Mouse (Mus musculus): Measurements from ENCODE around the gene Ddr2. TPM values are rescaled to one million over a fixed set of nuclear protein-coding genes. Genes with fewer than 3 reads are reported as not detected.

Ddr2 gene
- polyA plus RNA-seq, 1 experiment from 2014 or later, result 6.5 TPM

DNA sequence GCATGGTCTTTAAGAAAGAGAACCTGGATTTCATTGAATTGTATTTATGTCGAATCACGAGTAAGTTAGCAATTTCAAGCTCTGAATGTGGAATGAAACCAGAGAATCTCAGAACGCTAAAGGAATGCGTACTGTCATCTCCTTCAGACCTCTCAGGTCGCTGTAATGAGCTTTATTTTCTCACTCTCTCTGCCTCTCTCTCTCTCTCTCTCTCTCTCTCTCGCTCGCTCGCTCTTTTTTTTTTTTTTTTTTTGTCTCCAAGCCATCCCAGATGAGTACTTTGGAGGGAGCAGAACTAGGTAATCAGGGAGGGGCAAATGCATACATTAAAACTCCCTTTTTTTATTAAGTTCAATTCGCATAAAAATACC is 141.1 kb downstream of the Ddr2 start:
- no peaks in the 10 kb centered on the region for H3K27me3 ChIP-seq (ENCODE audit: control insufficient read depth, insufficient read depth, low read length)
- no peak for ATAC-seq (ENCODE audit: insufficient number of reproducible peaks, insufficient read depth, low FRiP score, low read depth)
- under 1% methylated on average over 6 of the region's 9 CpGs for WGBS
- peak overlapping the region; percentile 87 for H3K4me2 ChIP-seq (ENCODE audit: low read length)
- H3K9ac ChIP-seq (ENCODE audit: low read length), result peak overlapping the region; percentile 73
- H3K36me3 ChIP-seq (ENCODE audit: control insufficient read depth, insufficient read depth, low read length), result peaks cover 25% of the 10 kb centered on the region
- H3K9me3 ChIP-seq (ENCODE audit: control insufficient read depth, low read length), result no peaks in the 10 kb centered on the region
- H3K27ac ChIP-seq (replicated peaks in 1 of 2; ENCODE audit: control insufficient read depth in 1 of 2, insufficient read depth in 1 of 2, low read depth in 2 of 2, low read length in 2 of 2), result peak overlapping the region; percentile 87 to 92
- H3K4me3 ChIP-seq (ENCODE audit: control insufficient read depth in 1 of 2, insufficient read depth in 1 of 2, low read depth in 1 of 2, low read length in 2 of 2), result peak overlapping the region; percentile 48 to 78
- H3K4me1 ChIP-seq (ENCODE audit: control insufficient read depth in 2 of 2, insufficient read depth in 2 of 2, low read length in 2 of 2), result peaks cover 8 to 44% of the 10 kb centered on the region in 2 experiments

DNA sequence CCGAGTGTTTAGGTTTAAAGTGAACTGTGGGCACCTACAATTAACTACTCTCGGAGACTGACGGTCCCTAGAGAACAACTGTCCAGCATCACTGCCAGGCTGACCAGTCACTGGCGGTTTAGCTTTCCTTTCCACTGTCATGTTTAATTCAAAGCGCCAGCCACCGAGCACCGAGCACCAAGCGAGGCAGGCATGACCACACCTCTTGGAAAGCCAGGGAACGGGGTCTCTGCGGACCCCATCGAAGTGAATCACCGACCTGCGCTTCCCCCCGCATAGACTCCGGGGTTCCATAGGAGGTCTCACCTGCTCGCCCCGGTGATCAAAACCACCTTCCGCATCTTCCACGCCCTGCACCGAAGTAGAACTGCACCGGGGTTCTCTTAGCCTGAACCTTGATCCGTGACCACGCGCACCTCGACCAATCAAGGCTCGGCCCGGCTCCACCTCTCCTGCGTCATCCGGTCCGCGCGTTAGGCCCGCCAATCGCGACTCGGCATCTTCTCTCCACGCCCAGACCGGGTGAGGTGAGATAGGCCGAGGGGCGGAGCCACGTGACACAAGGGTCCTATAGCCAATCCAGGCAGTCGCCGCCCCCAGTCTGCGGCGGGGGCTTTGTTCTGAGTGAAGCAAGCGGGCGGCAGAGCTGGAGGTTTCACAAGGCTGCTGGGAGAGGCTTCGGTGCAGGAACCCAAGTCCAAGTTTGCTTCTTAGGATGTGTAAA is 141.6 kb downstream of the Ddr2 start, which contains the start of gene Hsd17b7:
Hsd17b7 (minus strand) TSS at position 450 of the 724 bp plus-strand sequence.
- peak within 1 kb of the TSS; percentile 76 for H3K9ac ChIP-seq (ENCODE audit: low read length)
- WGBS, result under 1% methylated on average over 48 of the region's 48 CpGs
- peak; percentile 100 for ATAC-seq (ENCODE audit: insufficient number of reproducible peaks, insufficient read depth, low FRiP score, low read depth)

DNA sequence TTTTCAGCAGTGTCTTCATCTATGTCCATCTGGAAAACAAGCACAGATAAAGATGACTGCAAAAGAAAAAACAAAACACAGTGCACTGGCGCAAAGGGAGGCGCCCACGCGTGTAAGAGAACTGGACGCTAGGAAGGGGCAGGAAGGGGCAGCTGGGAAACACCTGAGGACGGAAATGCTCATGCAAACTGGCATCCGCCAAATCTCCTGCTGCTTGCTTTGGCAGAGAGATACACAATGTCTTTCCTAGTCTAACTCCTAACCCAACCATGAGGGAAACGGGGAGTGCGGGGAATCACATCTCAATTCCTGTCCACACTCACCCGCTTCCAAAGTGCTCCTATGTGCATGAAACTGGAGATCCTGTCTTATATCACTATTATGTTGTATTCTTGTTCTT is 157.5 kb downstream of the Ddr2 start:
- Histone ChIP-seq H3K9me3 (ENCODE audit: control insufficient read depth, low read length) (no peaks in the 10 kb centered on the region), H3K36me3 (ENCODE audit: control insufficient read depth, insufficient read depth, low read length) (peaks cover 74% of the 10 kb centered on the region), H3K4me3 (ENCODE audit: control insufficient read depth in 1 of 2, insufficient read depth in 1 of 2, low read depth in 1 of 2, low read length in 2 of 2) (no peak overlapping the region), H3K4me1 (ENCODE audit: control insufficient read depth in 2 of 2, insufficient read depth in 2 of 2, low read length in 2 of 2) (no peaks in the 10 kb centered on the region), H3K9ac (ENCODE audit: low read length) (no peak overlapping the region), H3K27me3 (ENCODE audit: control insufficient read depth, insufficient read depth, low read length) (no peaks in the 10 kb centered on the region), H3K4me2 (ENCODE audit: low read length) (no peak overlapping the region), H3K27ac (replicated peaks in 1 of 2; ENCODE audit: control insufficient read depth in 1 of 2, insufficient read depth in 1 of 2, low read depth in 2 of 2, low read length in 2 of 2) (no peak overlapping the region)
- ATAC-seq (ENCODE audit: insufficient number of reproducible peaks, insufficient read depth, low FRiP score, low read depth), result no peak
- 90% methylated on average over 10 of the region's 10 CpGs for WGBS

More for the DNA sequence above, 141.6 kb downstream of the Ddr2 start, which contains the start of gene Hsd17b7:
- Histone ChIP-seq H3K9me3 (ENCODE audit: control insufficient read depth, low read length) (no peaks in the 10 kb centered on the region), H3K4me3 (ENCODE audit: control insufficient read depth in 1 of 2, insufficient read depth in 1 of 2, low read depth in 1 of 2, low read length in 2 of 2) (peak within 1 kb of the TSS; percentile 71 to 78), H3K27me3 (ENCODE audit: control insufficient read depth, insufficient read depth, low read length) (no peaks in the 10 kb centered on the region), H3K4me2 (ENCODE audit: low read length) (peak within 1 kb of the TSS; percentile 87), H3K27ac (replicated peaks in 1 of 2; ENCODE audit: control insufficient read depth in 1 of 2, insufficient read depth in 1 of 2, low read depth in 2 of 2, low read length in 2 of 2) (peak within 1 kb of the TSS; percentile 87 to 92), H3K36me3 (ENCODE audit: control insufficient read depth, insufficient read depth, low read length) (peaks cover 30% of the 10 kb centered on the region), H3K4me1 (ENCODE audit: control insufficient read depth in 2 of 2, insufficient read depth in 2 of 2, low read length in 2 of 2) (peaks cover 8 to 44% of the 10 kb centered on the region in 2 experiments)

DNA sequence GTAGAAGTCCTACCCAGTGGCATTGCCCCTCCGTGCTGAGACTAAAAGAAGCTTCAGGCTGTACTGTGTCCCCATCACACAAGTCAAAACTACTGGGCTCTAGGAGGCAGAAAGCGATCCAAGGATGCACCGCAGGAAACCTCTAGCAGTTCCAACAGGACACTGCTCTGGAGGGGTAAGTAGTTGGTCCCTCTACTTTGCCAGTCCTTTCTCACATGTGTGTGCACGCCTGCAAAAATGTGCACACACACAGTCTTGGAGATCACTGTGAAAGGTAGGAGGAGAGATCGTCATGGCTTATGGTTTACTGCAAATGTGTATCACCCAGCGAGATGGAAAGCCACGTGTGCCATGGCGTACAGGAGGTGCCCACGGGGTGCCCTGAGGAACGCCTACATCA is 157.9 kb downstream of the Ddr2 start:
- ATAC-seq (ENCODE audit: insufficient number of reproducible peaks, insufficient read depth, low FRiP score, low read depth), result no peak
- WGBS, result 93% methylated on average over 10 of the region's 10 CpGs
- H3K4me2 ChIP-seq (ENCODE audit: low read length), result no peak overlapping the region
- H3K36me3 ChIP-seq (ENCODE audit: control insufficient read depth, insufficient read depth, low read length), result peaks cover 69% of the 10 kb centered on the region
- H3K9me3 ChIP-seq (ENCODE audit: control insufficient read depth, low read length), result no peaks in the 10 kb centered on the region
- no peaks in the 10 kb centered on the region for H3K4me1 ChIP-seq (ENCODE audit: control insufficient read depth in 2 of 2, insufficient read depth in 2 of 2, low read length in 2 of 2)
- no peaks in the 10 kb centered on the region for H3K27me3 ChIP-seq (ENCODE audit: control insufficient read depth, insufficient read depth, low read length)
- no peak overlapping the region for H3K4me3 ChIP-seq (ENCODE audit: control insufficient read depth in 1 of 2, insufficient read depth in 1 of 2, low read depth in 1 of 2, low read length in 2 of 2)
- H3K27ac ChIP-seq (replicated peaks in 1 of 2; ENCODE audit: control insufficient read depth in 1 of 2, insufficient read depth in 1 of 2, low read depth in 2 of 2, low read length in 2 of 2), result no peak overlapping the region
- H3K9ac ChIP-seq (ENCODE audit: low read length), result no peak overlapping the region

DNA sequence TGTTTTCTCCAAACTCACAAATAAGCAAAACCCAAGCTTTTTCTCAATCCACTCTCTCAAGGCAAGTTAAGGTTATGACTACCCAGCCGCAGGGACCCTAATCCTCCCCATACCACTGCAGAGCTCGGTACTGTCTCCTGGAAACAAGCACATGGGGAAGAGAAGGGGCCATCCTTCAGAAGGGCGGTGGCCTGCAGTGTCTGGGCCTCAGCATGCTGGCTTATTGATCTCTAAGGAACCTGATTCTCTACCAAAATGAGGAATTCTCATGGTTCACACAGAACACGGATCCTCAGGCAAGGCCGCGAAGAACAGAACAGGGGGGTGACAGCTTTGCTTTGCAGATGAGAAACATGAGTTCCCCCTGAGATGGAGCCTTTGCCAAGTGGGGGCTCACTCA is 159.0 kb downstream of the Ddr2 start:
- Histone ChIP-seq H3K36me3 (ENCODE audit: control insufficient read depth, insufficient read depth, low read length) (peaks cover 58% of the 10 kb centered on the region), H3K27ac (replicated peaks in 1 of 2; ENCODE audit: control insufficient read depth in 1 of 2, insufficient read depth in 1 of 2, low read depth in 2 of 2, low read length in 2 of 2) (no peak overlapping the region), H3K27me3 (ENCODE audit: control insufficient read depth, insufficient read depth, low read length) (no peaks in the 10 kb centered on the region), H3K9ac (ENCODE audit: low read length) (no peak overlapping the region), H3K9me3 (ENCODE audit: control insufficient read depth, low read length) (no peaks in the 10 kb centered on the region), H3K4me3 (ENCODE audit: control insufficient read depth in 1 of 2, insufficient read depth in 1 of 2, low read depth in 1 of 2, low read length in 2 of 2) (no peak overlapping the region), H3K4me1 (ENCODE audit: control insufficient read depth in 2 of 2, insufficient read depth in 2 of 2, low read length in 2 of 2) (no peaks in the 10 kb centered on the region), H3K4me2 (ENCODE audit: low read length) (no peak overlapping the region)
- 87% methylated on average over 6 of the region's 6 CpGs for WGBS
- ATAC-seq (ENCODE audit: insufficient number of reproducible peaks, insufficient read depth, low FRiP score, low read depth), result no peak

DNA sequence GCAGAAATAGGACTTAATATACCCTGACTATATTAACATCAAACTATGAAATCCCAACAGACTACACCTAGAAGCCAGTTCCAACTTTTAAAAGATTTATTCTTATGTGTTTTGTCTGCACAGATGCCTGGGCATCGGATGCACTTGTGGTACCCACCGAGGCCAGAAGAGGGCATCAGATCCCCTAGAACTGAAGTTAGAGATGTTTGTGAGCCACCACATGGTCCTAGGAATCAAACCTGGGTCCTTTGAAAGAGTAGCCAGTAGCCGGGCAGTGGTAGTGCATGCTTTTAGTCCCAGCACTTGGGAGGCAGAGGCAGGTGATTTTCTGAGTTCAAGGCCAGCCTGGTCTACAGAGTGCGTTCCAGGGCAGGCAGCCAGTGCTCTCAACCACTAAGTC is 159.9 kb downstream of the Ddr2 start:
- peaks cover 49% of the 10 kb centered on the region for H3K36me3 ChIP-seq (ENCODE audit: control insufficient read depth, insufficient read depth, low read length)

DNA sequence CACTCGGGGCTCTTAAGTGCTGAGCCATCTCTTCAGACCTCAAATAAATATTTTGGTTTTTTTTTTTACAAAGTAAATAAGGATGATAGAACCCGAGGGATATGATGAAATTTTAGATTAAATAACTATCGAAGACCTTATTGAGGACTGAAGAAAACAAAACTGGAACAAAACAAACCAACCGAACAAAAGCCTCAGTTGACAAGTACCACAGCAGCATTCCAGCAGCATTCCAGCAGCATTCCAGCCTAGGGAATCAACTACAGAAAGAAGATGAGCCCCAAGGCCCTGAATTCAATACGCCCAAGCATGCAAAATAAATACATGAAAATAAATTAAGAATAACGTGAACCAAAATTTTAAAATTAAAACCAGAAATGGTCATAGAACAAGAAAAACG is 160.6 kb downstream of the Ddr2 start:
- WGBS, result 37% methylated on average over 7 of the region's 7 CpGs

More for the DNA sequence above, 159.9 kb downstream of the Ddr2 start:
- Histone ChIP-seq H3K9ac (ENCODE audit: low read length) (no peak overlapping the region), H3K27ac (replicated peaks in 1 of 2; ENCODE audit: control insufficient read depth in 1 of 2, insufficient read depth in 1 of 2, low read depth in 2 of 2, low read length in 2 of 2) (peak overlapping the region in 1 of 2 experiments; percentile 44; a peak in 2 of 4 replicates), H3K4me3 (ENCODE audit: control insufficient read depth in 1 of 2, insufficient read depth in 1 of 2, low read depth in 1 of 2, low read length in 2 of 2) (no peak overlapping the region), H3K9me3 (ENCODE audit: control insufficient read depth, low read length) (no peaks in the 10 kb centered on the region), H3K4me2 (ENCODE audit: low read length) (no peak overlapping the region), H3K4me1 (ENCODE audit: control insufficient read depth in 2 of 2, insufficient read depth in 2 of 2, low read length in 2 of 2) (no peaks in the 10 kb centered on the region), H3K27me3 (ENCODE audit: control insufficient read depth, insufficient read depth, low read length) (no peaks in the 10 kb centered on the region)
- no peak for ATAC-seq (ENCODE audit: insufficient number of reproducible peaks, insufficient read depth, low FRiP score, low read depth)
- 90% methylated on average over 4 of the region's 4 CpGs for WGBS

More for the DNA sequence above, 160.6 kb downstream of the Ddr2 start:
- Histone ChIP-seq H3K36me3 (ENCODE audit: control insufficient read depth, insufficient read depth, low read length) (peaks cover 43% of the 10 kb centered on the region), H3K4me3 (ENCODE audit: control insufficient read depth in 1 of 2, insufficient read depth in 1 of 2, low read depth in 1 of 2, low read length in 2 of 2) (no peak overlapping the region), H3K9ac (ENCODE audit: low read length) (no peak overlapping the region), H3K4me1 (ENCODE audit: control insufficient read depth in 2 of 2, insufficient read depth in 2 of 2, low read length in 2 of 2) (no peaks in the 10 kb centered on the region), H3K9me3 (ENCODE audit: control insufficient read depth, low read length) (no peaks in the 10 kb centered on the region; the same call in 1 of the 2 replicates), H3K4me2 (ENCODE audit: low read length) (peak overlapping the region; percentile 22), H3K27me3 (ENCODE audit: control insufficient read depth, insufficient read depth, low read length) (no peaks in the 10 kb centered on the region), H3K27ac (replicated peaks in 1 of 2; ENCODE audit: control insufficient read depth in 1 of 2, insufficient read depth in 1 of 2, low read depth in 2 of 2, low read length in 2 of 2) (peak overlapping the region in 1 of 2 experiments; percentile 44; a peak in 1 of 4 replicates)
- ATAC-seq (ENCODE audit: insufficient number of reproducible peaks, insufficient read depth, low FRiP score, low read depth), result no peak
